Mouse (Mus musculus) spleen, adult 12 weeks (tissue): ENCODE data around the gene Hps4.
"Not testable (repeated sequence)": the region's sequence is repeated elsewhere in the genome, so short reads cannot be mapped to it uniquely, and the experiment has no call there.

Source experiments
- DNase-seq: peaks from one replicate; pipeline ENCODE4 v3.0.0; 2022; ENCODE audit warnings: low spot score

The Hps4 gene

DNA sequence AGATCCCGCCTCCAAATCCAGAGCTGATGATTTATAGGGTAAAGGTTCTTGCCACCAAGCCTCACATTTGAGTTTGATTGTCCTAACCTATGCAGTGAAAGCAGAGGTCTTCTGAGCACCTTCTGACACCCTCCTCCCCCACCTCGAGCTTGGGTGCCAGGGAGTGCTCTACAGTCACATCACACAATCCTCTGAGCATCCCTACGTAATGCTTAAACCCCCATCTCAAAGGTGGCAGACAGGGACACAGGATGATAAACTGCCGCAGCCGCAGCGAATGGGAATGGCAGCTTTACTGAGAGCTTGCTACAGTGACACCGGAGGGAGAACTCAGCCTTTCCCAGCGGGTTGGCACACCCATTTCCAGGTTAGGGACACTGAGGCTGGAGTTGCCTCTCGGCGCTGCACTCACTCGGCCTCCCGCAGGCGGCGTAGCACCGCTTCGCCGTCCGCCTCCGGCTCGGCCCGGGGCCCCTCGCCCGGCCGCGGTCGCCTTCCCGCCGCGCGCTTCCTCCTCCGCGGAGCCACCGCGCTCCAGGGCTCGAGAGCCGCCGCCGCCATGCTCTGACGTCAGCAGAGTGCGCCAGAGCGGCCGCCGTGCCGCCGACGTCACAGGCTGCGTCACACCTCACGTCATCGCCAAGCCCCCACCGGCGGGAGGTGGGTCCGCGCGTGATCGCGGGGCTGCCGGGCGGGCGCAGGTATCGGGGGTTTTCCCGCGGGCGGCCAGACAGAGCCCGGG, at the start of gene Hps4, which contains the start of gene Srrd:
Gene Hps4, plus strand, starts transcription at position 621 of the 742 bp plus-strand sequence.
Gene Srrd, minus strand, starts transcription at position 578 of the 742 bp plus-strand sequence.
- DNase-seq, result peak; percentile 82

DNA sequence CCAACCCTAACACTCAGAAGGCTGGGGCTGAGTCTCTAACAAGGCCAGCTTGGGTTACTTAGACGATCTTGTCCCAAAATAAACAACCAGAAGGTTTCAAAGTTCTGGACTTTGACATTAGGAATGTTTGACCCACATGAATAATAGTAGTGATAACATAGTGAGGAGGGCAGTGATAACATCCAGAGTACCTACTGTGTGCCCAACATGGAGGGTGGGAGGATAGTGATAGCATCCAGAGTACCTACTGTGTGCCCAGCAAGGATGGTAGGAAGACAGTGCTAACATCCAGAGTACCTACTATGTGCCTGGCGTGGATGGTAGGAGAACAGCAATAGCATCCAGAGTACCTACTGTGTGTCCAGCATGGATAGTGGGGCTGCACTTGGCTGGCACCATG, 49.1 kb upstream of the Hps4 start:
- no peak for DNase-seq

DNA sequence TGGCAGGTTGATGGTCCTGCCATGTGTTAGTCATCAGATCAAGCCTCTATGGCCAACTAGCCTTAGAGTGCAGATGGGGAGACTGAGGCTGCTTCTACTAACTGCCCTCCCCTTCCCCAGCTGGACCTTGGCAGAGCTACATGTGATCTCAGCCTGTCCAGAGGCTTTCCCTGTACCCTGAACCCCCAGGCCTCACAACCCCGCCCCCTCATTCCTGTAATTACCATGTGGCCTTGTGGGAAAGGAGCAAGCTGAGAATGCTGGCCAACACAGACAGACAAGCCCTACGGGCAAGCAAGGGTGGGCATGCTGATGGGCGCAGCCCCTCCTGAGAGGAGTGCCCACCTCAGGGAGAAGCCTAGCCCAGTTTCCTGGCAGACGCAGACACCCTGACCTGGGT, 48.2 kb upstream of the Hps4 start:
- DNase-seq, result no peak

DNA sequence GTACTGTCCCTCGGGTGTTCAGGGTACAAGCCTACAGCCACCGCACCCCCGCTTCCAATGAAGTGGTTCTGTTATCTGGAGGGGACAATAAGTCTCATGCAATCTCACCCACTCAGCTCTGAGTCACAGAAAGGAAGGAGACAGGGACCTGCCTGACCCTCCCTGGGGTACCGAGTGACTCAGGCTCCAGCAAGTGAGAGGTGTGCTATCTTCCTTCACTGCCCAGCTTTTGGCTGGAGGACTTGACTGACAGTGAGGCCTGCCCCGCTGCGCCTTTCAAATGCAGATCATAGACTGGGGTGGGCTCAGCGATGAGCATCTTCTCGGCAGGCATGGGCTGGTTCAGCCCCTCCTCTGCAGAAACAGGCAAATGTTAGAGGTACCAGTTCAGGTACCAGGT, 47.7 kb upstream of the Hps4 start:
- no peak for DNase-seq

DNA sequence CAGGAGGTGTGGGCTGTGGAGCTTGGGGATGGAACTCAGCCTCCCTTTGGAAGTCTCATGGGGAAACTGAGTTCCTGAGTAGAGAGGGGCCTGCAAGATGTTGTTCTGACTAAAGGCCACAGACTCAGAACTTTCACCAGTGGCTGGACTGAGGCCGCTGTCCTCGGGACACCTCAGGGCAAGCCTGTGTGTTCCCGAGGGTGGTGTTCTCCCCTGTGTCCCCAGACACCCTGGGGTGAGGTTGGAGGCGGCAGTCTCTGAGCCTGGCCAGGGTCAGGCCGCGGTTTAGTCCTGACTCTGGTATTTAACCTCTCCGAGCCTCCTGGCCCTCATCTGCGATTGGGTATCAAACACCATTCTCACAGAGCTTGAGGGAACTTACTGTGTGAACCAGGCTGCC, 47.3 kb upstream of the Hps4 start:
- no peak for DNase-seq

DNA sequence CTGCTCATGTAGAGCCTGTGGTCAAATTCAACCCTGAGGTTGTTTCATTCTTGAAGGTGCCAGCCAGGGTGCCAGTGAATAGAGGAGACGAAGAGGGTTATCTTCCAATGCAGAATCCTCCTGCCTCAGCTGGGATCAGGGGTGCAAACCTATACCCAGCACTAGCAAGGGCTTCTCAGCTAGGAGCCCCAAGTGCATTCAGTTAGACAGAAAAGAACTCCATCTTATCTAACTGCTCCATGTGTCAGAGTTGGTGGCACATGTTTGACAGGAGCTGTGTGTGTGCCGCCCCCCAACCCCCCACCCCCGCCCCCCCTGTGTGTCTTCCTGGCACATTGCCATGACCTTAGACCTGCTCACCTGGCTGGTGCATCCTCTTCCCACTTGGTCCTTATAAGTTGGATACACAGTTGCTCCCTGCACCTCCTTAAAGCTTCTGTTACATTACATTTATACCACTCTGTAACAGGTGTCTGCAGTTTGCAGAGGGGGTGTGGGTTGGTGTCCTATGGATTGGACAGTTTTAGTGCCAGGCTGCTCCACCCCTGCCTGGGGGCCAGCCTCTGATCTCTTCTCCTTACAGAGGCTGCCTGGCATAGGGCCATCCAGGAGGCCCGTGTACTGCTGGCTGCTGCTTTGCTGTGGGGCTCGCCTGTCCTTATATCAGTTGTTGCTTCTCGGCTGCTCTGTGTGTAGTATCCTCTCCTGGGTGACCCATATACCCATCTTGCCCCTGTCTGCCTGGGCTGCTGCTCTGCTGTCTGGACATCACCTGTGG, 46.3 kb upstream of the Hps4 start:
- DNase-seq, result no peak

DNA sequence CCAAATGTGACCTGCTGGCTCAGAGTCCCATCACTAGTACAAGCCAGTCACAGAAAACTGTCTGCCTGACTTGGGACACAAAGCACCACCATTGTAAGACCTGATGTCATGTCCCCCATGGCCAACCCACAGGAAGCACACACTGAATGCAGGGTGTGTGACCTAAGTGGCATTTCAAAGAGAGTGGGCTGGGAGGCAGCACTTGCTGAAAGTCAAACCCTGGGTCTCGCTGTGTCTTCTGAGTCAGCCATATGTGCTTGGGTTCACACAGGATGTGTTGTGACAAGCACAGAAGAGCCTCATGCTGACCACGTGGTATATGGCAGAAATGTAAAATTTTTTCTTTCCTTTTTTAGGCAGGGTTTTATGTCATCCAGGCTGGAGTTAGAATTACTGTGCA, 45.6 kb upstream of the Hps4 start:
- no peak for DNase-seq

DNA sequence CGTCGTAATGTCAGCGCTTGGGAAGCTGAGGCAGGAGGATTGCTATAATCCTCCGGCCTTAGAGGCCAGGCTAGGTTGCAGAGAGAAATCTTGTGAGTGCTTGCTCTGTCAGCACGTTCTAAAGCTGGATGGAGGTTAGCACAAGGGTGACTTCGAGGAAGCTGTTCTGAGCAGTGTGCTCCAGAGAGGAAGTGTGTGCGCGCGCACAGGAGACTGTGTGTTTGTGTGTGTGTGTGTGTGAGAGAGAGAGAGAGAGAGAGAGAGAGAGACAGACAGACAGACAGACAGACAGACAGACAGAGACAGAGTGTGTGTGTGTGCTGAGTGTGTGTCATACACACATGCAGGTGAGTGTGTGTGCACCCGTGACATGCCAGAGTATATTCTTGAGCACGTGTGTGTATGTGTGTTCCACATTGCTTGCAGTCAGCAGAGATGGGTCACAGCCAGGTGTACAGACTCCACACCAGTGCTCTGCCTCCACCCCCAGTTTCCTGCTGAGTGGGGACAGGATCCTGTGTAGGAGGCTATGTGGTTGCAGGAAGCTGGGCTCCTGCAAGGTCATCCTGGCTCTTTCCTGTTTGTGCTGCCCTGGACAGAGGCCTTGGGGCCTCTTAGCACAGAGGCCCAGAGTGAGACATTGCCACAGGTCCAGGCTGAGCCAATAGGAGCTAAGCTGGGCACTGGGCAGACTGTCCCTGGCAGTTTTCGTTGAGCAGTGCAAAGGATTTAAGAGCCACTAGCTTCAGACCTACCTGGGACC, 44.5 kb upstream of the Hps4 start:
- no peak for DNase-seq

DNA sequence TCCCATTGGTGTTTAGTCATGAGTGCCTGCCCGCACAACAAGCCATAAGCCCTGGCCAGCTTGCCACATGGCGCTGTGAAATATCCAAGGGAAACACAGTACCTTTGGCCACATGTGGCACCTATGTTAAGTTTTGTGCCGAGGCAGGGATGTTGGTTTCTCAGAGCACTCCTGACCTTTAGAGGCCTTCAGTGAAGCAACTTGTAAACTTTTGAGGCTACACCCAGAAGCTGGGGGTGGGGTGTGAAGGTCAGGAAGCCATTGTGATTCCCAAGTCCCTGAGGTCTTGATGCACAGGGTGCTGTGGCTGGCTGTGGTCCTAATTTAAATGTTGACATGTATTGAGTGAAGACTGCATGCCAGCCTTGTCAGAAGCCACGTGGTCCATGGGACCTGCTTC, 43.5 kb upstream of the Hps4 start:
- no peak for DNase-seq

DNA sequence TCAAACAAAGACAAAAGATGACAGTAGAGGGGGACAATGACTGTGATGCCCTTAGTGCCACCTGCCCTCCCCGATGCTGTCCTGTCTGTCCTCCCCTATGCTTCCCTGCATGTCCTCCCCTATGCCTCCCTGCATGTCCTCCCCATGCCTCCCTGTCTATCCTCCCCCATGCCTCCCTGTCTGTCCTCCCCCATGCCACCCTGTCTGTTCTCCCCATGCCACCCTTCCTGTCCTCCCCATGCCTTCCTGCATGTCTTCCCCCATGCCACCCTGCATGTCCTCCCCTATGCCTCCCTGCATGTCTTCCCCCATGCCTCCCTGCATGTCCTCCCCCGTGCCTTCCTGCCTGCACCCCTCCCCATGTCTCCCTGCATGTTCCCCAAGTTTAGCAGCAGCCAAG, 42.8 kb upstream of the Hps4 start:
- DNase-seq, result no peak

DNA sequence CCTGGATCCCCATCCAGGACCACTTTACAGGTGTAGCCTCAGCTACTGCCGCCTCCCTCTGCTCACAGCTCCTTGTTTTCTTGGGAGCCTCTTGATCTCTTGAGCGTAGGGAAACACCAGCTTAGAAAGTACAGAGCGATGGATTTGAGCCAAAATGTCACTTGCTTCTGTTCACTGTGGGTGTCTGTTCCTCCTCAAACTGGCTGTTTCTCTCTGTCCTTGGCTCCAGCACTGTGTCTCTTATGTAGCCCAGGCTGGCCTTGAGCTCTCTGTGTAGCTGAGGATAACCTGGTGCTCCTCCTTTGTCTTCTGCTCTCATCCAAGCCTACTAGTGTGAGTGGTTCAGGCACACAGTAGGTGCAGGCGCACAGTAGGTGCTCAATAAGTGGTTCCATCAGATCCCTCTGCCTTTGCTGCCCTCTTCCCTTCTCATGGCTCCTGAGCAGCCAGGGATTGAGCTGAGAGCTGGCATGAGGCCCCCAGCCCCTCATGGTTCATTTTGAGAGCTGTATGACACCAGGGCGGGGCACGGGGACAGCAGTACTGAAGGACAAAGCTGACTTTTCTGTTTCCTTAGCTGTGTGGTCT, 42.1 kb upstream of the Hps4 start:
- no peak for DNase-seq

DNA sequence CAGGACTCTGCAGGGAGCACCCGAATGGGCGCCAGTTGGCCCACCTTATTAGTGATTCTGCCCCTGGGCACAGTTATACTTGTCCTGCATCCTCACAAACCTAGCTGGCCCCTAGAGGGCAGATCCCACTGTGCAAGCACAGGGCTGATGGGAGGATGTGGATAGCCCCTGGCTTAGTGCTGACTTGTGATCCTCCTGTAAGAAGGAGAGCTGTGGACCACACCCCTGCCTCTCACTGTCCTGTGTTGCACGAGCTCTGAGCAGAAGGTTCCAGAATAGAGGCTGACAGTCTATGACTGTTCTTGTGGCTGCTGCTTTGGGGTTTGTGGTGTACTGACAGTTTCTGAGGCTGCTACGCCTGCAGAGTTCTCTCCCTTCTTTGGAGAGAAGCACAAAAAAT, 41.2 kb upstream of the Hps4 start:
- DNase-seq, result no peak

DNA sequence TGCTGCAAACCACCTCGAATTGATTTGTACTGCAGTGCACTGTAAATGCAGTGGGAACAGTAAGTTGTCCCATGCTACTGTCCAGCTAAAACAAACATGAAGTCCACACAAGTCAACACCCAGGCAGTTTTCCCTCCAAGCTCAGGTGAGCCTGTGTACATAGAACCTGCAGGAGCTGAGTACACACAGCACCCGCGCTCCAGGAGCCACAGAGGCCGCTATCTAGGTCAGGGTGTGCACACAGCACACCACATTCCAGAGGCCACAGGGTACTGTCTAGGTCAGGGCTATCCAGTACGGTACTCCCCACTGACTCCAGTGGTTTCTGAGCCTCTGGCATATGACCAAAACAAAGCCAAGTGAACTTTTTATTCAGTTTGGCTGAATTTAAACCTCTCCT, 40.6 kb upstream of the Hps4 start:
- DNase-seq, result no peak

DNA sequence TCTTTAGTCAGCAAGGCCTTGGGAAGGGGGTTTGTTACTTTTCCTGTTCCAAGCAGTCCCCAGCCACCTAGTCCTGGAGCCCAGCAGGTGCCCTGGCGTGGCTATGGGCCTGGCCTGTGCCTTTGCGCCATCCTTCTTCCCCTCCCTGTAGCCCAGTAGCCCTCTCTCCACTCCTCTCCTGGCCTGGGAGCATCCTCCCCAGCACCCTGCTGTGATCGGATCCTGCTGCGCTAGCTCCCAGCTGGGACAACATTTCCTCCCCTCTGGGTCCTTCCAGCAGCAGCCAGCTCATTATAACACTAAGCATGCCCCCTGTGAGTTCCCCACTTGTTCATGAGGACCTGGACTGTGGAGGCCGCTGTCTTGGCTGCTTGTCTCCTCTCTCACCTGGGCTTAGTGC, 37.0 kb upstream of the Hps4 start:
- no peak for DNase-seq

DNA sequence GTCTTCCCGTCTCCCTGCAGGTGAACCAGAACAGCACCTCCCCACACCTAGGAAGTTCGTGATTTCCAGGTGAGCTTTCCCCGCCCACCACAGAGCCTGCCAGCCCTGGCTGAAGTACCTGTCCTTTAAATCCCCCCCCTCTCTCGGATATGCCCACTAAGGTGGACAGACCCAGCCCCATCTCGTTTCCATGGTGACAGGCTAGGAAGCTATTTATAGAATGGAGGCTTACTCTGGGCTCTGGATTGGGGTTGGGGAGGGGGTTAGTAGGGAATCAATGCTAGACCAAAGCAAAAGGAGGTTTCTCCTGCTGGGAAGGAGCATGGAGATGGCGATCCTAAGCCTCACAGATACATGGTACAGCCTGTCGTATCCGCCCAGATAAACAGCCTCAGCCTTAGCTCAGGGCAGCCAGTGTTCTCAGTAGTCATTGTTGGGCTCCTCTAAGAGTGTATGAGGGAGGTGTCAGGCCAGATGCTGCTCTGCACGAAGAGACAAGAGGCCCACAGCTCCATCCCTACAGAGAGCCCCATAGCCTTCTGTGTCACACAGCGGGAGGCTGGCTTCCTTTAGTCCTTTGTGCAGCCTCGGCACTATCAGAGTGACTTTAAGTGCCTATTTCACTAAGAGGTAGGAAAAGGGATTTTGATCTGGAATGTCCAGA, 29.5 kb upstream of the Hps4 start:
- DNase-seq, result no peak

DNA sequence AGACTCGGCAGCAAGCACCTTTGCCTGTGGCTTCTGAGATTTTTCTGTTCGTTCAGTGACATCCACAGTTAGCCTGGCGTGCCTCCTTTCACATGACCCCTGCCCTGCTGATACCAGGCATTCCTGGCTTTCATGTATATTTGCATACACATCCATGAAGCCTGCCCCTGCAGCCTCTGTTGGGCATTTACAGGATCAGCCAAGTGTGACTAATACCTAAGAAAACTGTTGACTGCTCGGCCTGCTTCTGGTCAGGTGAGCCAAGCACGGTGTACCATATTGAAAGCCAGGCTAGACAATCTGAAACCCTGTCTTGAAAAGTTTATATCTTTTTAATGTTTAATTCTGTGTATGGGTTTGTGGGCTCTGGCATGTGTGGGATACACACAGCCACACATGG, 26.4 kb upstream of the Hps4 start:
- DNase-seq, result no peak

DNA sequence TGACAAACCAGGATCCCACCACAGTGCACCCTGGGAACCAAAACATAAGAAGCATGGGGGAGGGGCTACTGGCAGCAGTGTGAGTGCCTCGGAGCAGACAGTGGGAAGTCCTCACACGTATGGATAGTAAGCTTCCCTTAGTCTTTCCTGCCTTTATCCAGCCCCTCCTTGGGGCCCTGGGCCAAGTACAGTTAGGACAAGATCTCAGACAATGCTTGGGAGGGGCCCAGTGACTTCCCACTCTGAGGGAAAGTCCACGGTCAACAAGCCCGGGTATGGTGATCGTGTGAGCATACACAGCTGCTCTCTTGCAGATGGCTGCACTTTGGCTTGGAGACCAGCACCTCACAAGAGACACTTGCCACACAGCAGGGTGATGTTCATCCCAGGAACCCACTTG, 25.6 kb upstream of the Hps4 start:
- no peak for DNase-seq

DNA sequence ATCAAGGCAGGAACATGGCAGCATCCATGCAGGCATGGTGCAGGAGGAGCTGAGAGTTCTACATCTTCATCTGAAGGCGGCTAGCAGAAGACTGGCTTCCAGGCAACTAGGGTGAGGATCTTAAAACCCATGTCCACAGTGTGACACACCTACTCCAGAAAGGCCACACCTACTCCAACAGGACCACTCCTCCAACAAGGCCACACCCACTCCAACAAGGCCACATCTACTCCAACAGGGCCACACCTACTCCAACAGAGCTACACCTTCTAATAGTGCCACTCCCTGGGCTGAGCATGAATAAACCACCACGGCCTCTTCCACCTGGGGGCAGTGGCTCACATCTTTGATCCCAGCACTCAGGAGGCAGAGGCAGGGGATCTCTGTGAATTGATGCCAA, 23.5 kb upstream of the Hps4 start:
- not testable (repeated sequence) for DNase-seq

DNA sequence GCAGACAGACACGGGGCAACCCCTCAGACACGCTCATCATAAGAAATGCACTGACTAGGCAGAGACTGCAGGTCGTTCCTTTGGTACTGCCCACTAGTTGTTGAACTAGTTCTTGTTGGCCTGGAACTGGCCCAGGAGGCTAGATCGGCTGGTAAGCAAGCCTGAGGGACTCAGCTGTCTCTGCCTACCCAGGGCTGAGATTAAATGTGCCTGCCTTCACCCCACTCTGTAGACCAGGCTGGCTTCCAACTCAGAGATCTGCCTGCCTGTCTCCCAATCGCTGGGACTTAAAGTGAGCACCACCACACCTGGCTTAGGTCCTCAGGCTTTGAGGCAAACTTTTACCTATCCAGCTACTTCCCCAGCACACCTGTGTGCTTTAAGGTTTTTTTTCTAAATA, 22.5 kb upstream of the Hps4 start:
- no peak for DNase-seq

DNA sequence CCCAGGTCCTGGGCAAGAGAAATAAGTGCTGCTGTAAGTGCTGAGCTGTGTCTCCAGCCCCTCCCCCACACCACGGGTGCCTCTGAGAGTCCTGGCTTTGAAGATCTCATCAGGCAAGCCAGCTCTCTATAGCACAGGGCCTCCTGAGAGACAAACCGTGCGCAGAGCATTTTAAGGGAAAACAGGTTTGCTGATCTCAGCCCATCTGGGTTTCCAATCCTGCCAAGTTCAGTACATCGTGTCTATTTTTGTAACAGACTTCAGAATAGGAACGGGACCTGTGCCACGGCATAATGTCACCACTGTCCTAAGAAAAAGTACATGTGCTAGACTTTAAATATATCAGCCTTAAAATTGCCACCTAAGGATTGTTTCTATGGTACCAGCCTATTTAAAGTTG, 21.9 kb upstream of the Hps4 start:
- DNase-seq, result no peak

DNA sequence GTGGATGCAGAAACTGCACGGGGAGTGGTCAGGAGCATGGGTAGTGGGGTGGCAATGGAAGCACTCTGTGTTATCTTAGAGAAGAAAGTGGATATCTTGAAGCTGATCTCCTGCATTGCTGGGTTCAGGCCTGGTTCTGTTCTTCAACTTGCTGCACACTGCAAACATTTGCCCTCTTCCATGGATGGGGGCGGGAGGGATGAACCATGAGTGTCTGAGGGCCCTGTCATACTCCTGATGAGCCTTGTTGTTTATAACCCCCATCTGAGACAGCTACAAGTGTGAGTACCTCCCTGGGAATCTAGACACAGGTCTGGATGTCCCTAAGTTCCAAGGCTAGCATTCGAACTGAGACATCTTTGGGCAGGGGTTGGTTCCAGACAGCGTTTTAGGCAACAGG, 21.5 kb upstream of the Hps4 start:
- DNase-seq, result no peak

DNA sequence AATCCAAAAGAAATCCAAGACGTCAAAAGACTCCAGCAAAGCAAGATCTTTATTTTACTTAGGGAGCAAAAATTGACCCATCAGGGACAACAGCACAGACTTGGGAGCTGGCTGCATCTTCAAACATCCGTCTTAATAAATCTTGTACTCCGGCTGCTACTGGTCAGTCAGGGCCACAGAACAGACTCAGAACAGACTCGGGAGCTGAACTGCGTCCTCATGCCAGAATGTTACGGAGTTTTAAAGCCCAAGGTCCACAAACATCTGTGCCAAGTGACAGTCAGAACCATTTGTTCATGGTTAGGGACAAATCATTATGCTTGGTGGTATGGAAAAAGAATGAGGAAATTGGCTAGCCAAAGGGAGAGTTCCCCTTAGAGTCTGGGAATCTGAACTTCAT, 19.6 kb upstream of the Hps4 start:
- DNase-seq, result no peak
